Mouse (Mus musculus): Measurements from ENCODE around the gene Atp6v1g2. TPM values are rescaled to one million over a fixed set of nuclear protein-coding genes. Genes with fewer than 3 reads are reported as not detected.

Gene Atp6v1g2
- polyA plus RNA-seq, 1 experiment from 2014 or later, result 19.6 TPM

- Histone ChIP-seq H3K36me3 (peaks cover 67% of the 10 kb centered on the region), H3K4me2 (replicated peaks) (no peak overlapping the region), H3K27ac (replicated peaks) (no peak overlapping the region), H3K4me1 (peaks cover 2% of the 10 kb centered on the region), H3K27me3 (peaks cover 11% of the 10 kb centered on the region; the same call in 1 of the 2 replicates), H3K9me3 (no peaks in the 10 kb centered on the region), H3K4me3 (no peak overlapping the region), H3K9ac (replicated peaks) (no peak overlapping the region)
- ATAC-seq (ENCODE audit: low FRiP score, low read depth), result no peak
- WGBS, result 88% methylated on average over 18 of the region's 18 CpGs
These were observed 19.3 kb downstream of the Atp6v1g2 start for GRCm38 (mm10) chr17:35252619-35253292.

- peaks cover 12% of the 10 kb centered on the region; the same call in 1 of the 2 replicates for H3K27me3 ChIP-seq
- peaks cover 60% of the 10 kb centered on the region for H3K36me3 ChIP-seq
- H3K9ac ChIP-seq (replicated peaks), result no peak overlapping the region
- WGBS, result 91% methylated on average over 32 of the region's 32 CpGs
- ATAC-seq (ENCODE audit: low FRiP score, low read depth), result no peak
- no peaks in the 10 kb centered on the region for H3K9me3 ChIP-seq
- no peak overlapping the region for H3K4me2 ChIP-seq (replicated peaks)
- H3K4me1 ChIP-seq, result peaks cover 4% of the 10 kb centered on the region
- no peak overlapping the region for H3K27ac ChIP-seq (replicated peaks)
- no peak overlapping the region for H3K4me3 ChIP-seq
These were observed 20.0 kb downstream of the Atp6v1g2 start for GRCm38 (mm10) chr17:35253293-35254093.

GRCm38 (mm10) chr17:35254241-35255098, 21.0 kb downstream of the Atp6v1g2 start:
- 62% methylated on average over 11 of the region's 11 CpGs for WGBS
- no peak overlapping the region for H3K9ac ChIP-seq (replicated peaks)
- 0 out of 2 replicates have a peak overlapping the region, but pooled peaks have one; percentile 35 for H3K27ac ChIP-seq (replicated peaks)
- H3K9me3 ChIP-seq, result no peaks in the 10 kb centered on the region
- H3K4me1 ChIP-seq, result peaks cover 4% of the 10 kb centered on the region
- 0 out of 2 replicates have a peak, but pooled peaks have one; percentile 44 for ATAC-seq (ENCODE audit: low FRiP score, low read depth)
- no peak overlapping the region for H3K4me3 ChIP-seq
- peaks cover 50% of the 10 kb centered on the region for H3K36me3 ChIP-seq
- no peak overlapping the region for H3K4me2 ChIP-seq (replicated peaks)
- peaks cover 12% of the 10 kb centered on the region; the same call in 1 of the 2 replicates for H3K27me3 ChIP-seq

GRCm38 (mm10) chr17:35255301-35255700, 21.8 kb downstream of the Atp6v1g2 start:
- 73% methylated on average over 3 of the region's 3 CpGs for WGBS
- ATAC-seq (ENCODE audit: low FRiP score, low read depth), result no peak

GRCm38 (mm10) chr17:35255704-35256103, 22.2 kb downstream of the Atp6v1g2 start:
- Histone ChIP-seq H3K27ac (replicated peaks) (no peak overlapping the region), H3K9ac (replicated peaks) (no peak overlapping the region), H3K4me1 (peaks cover 4% of the 10 kb centered on the region), H3K9me3 (no peaks in the 10 kb centered on the region), H3K4me2 (replicated peaks) (no peak overlapping the region), H3K4me3 (no peak overlapping the region), H3K36me3 (peaks cover 38% of the 10 kb centered on the region), H3K27me3 (peaks cover 17% of the 10 kb centered on the region; the same call in 1 of the 2 replicates)
- ATAC-seq (ENCODE audit: low FRiP score, low read depth), result no peak
- 66% methylated on average over 4 of the region's 4 CpGs for WGBS

More at GRCm38 (mm10) chr17:35255301-35255700, 21.8 kb downstream of the Atp6v1g2 start:
- Histone ChIP-seq H3K27me3 (peaks cover 13% of the 10 kb centered on the region; the same call in 1 of the 2 replicates), H3K4me3 (no peak overlapping the region), H3K9ac (replicated peaks) (no peak overlapping the region), H3K36me3 (peaks cover 42% of the 10 kb centered on the region), H3K4me1 (peaks cover 4% of the 10 kb centered on the region), H3K4me2 (replicated peaks) (no peak overlapping the region), H3K9me3 (no peaks in the 10 kb centered on the region), H3K27ac (replicated peaks) (no peak overlapping the region)

GRCm38 (mm10) chr17:35257378-35257777, 23.9 kb downstream of the Atp6v1g2 start:
- no peak for ATAC-seq (ENCODE audit: low FRiP score, low read depth)
- Histone ChIP-seq H3K9me3 (no peaks in the 10 kb centered on the region), H3K4me3 (no peak overlapping the region), H3K27ac (replicated peaks) (no peak overlapping the region), H3K4me1 (peaks cover 4% of the 10 kb centered on the region), H3K36me3 (peaks cover 22% of the 10 kb centered on the region), H3K4me2 (replicated peaks) (no peak overlapping the region), H3K27me3 (peaks cover 30% of the 10 kb centered on the region), H3K9ac (replicated peaks) (no peak overlapping the region)
- WGBS, result 82% methylated on average over 1 of the region's 1 CpGs

- ATAC-seq (ENCODE audit: low FRiP score, low read depth), result no peak
- Histone ChIP-seq H3K27ac (replicated peaks) (no peak overlapping the region), H3K9ac (replicated peaks) (no peak overlapping the region; the same call in 1 of the 2 replicates), H3K4me2 (replicated peaks) (peak overlapping the region; percentile 35), H3K4me3 (peak overlapping the region; percentile 12; the same call in 1 of the 2 replicates), H3K27me3 (peaks cover 34% of the 10 kb centered on the region), H3K36me3 (peaks cover 17% of the 10 kb centered on the region), H3K4me1 (peaks cover 4% of the 10 kb centered on the region), H3K9me3 (no peaks in the 10 kb centered on the region)
- WGBS, result 18% methylated on average over 17 of the region's 17 CpGs
These were observed 24.5 kb downstream of the Atp6v1g2 start for GRCm38 (mm10) chr17:35257824-35258491.

- H3K9ac ChIP-seq (replicated peaks), result no peak overlapping the region
- H3K27ac ChIP-seq (replicated peaks), result no peak overlapping the region
- peaks cover 8% of the 10 kb centered on the region for H3K36me3 ChIP-seq
- no peak for ATAC-seq (ENCODE audit: low FRiP score, low read depth)
- H3K4me2 ChIP-seq (replicated peaks), result no peak overlapping the region
- peaks cover 7% of the 10 kb centered on the region for H3K4me1 ChIP-seq
- 70% methylated on average over 13 of the region's 14 CpGs for WGBS
- peaks cover 39% of the 10 kb centered on the region for H3K27me3 ChIP-seq
- H3K9me3 ChIP-seq, result no peaks in the 10 kb centered on the region
- no peak overlapping the region for H3K4me3 ChIP-seq
These were observed 25.3 kb downstream of the Atp6v1g2 start for GRCm38 (mm10) chr17:35258492-35259478.

GRCm38 (mm10) chr17:35259621-35260020, 26.2 kb downstream of the Atp6v1g2 start:
- 77% methylated on average over 4 of the region's 4 CpGs for WGBS
- H3K4me2 ChIP-seq (replicated peaks), result no peak overlapping the region

GRCm38 (mm10) chr17:35261651-35262050, 28.2 kb downstream of the Atp6v1g2 start:
- Histone ChIP-seq H3K4me3 (no peak overlapping the region), H3K4me1 (peaks cover 7% of the 10 kb centered on the region), H3K27ac (replicated peaks) (no peak overlapping the region), H3K36me3 (no peaks in the 10 kb centered on the region), H3K9ac (replicated peaks) (no peak overlapping the region), H3K4me2 (replicated peaks) (no peak overlapping the region), H3K9me3 (no peaks in the 10 kb centered on the region), H3K27me3 (peaks cover 50% of the 10 kb centered on the region)
- 68% methylated on average over 13 of the region's 13 CpGs for WGBS
- no peak for ATAC-seq (ENCODE audit: low FRiP score, low read depth)

More at GRCm38 (mm10) chr17:35259621-35260020, 26.2 kb downstream of the Atp6v1g2 start:
- no peaks in the 10 kb centered on the region for H3K9me3 ChIP-seq
- peaks cover 47% of the 10 kb centered on the region for H3K27me3 ChIP-seq
- H3K27ac ChIP-seq (replicated peaks), result no peak overlapping the region
- H3K9ac ChIP-seq (replicated peaks), result no peak overlapping the region
- H3K4me3 ChIP-seq, result no peak overlapping the region
- peaks cover 7% of the 10 kb centered on the region for H3K4me1 ChIP-seq
- 0 out of 2 replicates have a peak, but pooled peaks cover under 1% of the 10 kb centered on the region for H3K36me3 ChIP-seq
- no peak for ATAC-seq (ENCODE audit: low FRiP score, low read depth)
